Mouse (Mus musculus) kidney, adult 2 months (tissue): Measurements from ENCODE around the gene Fmnl1.

Source experiments
- CTCF ChIP-seq: fragments of 200-500 bp; conservative IDR thresholded peaks from 2 replicates; pipeline ENCODE4 v1.5.1; 2011; ENCODE audit warnings: low read depth, mild to moderate bottlenecking, control low read depth, low read length, moderate library complexity, mixed read lengths; ENCODE audit not compliant: insufficient read depth, insufficient read length
- POLR2A ChIP-seq: fragments of 200-500 bp; IDR thresholded peaks from one replicate; pipeline ENCODE4 v1.6.1; 2011; ENCODE audit warnings: low read depth, low read length, control low read depth

DNA sequence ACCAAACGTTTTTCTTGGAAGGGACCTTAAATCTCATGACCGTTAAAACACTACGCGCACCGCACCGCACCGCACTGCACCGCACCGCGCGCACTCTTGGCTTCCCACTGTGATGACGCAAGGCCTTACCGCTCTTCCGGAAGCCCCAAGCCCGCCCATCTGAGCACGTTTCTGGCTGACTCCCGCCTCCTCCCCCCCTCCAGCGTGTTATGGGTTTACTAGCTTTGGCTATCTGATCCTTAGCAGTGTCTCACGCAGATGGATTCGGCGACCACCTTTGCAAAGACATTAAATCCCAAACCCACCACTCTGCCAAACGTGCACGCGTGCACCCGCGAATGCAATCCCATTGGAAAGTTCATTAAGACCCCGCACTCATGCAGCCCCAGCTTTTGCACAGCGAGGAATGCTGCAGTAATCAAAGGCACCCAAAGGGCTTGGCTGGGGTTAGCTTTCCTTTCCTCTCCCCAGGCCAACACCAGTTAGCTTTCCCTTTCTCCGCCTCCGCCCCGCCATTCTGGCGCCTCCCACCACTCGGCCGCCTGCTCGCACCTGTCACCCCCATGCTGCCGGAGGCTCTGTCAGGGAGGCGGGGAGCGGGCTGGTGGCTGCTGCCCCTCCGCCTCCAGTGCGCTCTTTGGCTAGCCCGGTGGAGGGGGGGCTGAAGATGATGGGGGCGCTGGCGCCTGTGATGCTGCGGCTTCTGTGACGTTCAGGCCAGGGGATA lies 47.0 kb downstream of the Fmnl1 start, which contains the start of gene Spata32:
- TF ChIP-seq CTCF: no peak
- TF ChIP-seq POLR2A: no peak
